Mouse (Mus musculus) spleen, postnatal 4 days (tissue): ENCODE data around the gene Xrra1.

Experiments
- DNase-seq, 2 experiments: peaks; one replicate each; pipeline ENCODE4 v3.0.0; 2022; ENCODE audit warnings: low spot score in 2 of 2

The Xrra1 gene

DNA sequence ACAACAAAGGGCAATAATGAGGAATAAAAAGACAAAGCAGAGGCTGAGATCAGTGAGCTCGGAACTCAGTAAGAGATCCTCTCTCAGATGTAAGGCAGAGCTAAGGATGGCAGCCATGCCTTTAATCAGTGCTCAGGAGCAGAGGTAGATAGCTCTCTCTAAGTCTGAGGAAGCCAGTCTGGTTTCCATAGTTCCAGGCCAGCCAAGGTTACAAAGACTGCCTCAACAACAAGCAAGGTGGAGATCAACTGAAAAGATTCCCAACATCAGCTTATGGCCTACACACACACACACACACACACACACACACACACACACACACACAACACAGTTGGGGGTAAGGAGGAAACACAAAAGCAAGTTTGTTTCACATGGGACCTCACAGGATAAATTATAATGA is 7.8 kb upstream of the Xrra1 start:
- no peak for DNase-seq

- no peak for DNase-seq
Observed at GRCm38 (mm10) chr7:99851618-99852017, 7.3 kb upstream of the Xrra1 start.

DNA sequence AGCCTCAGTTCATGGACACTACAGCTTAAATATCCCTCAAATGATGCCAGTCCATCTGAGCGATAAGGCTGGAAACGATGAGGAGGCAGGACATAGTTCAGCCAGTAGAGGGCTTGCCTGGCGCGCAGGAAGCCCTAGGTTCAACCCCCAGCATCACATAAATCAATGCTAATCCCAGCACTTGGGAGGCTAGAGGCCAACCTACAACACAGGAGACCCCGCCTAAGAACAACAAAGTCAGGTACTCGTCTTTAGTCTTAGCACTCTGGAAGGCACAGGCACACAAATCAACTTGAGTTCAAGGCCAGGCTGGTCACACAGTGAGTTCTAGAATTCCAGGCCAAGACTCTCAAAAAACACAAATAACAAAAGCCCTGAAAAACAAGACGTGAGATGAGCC is 5.6 kb upstream of the Xrra1 start:
- DNase-seq, result no peak

DNA sequence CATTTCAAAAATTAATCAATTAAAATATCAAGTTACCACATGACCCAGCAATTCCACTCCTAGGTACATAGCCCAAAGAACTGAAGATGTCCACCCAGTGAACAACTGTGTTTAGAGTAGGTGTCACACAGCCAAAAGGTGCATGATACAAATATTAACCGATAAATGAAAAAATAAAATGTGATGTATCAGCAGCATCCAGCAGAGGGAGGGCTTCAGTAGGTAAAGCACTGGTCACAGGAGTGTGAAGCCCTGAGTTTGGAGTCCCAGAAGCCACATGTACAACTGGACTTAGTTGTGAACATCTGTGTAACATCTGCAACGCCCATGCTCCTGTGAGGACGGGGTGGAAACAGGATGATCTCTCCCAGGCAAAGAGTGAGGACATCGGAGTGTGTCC is 4.6 kb upstream of the Xrra1 start:
- no peak for DNase-seq

DNA sequence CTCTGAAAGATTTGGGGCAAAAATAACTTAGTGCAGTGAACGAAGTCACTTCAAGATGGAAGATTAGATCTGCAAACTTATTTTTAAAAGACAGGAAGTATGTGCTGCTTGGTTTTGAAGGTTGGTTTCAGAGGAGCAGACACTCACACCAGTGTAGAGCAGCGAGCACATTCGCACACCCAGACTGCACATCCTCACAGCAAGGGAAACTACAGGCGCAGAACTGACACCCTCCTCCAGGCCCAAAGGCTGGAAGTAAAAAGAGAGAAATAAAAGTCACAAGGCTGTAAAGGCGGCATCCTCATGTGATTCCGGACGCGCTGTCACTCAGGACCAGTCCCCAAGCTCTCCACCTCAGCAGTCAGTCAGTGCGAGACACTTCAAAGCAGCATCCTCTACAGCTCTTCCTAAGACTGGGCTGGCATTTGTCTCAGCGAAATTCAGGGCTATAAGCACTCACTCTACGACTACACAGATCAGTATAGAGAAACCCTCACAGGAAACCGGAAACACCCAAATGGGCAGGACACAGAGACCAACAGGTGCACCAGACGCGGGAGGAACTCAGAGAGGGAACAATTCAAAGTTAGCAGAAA is 2.6 kb upstream of the Xrra1 start:
- DNase-seq, result no peak

DNA sequence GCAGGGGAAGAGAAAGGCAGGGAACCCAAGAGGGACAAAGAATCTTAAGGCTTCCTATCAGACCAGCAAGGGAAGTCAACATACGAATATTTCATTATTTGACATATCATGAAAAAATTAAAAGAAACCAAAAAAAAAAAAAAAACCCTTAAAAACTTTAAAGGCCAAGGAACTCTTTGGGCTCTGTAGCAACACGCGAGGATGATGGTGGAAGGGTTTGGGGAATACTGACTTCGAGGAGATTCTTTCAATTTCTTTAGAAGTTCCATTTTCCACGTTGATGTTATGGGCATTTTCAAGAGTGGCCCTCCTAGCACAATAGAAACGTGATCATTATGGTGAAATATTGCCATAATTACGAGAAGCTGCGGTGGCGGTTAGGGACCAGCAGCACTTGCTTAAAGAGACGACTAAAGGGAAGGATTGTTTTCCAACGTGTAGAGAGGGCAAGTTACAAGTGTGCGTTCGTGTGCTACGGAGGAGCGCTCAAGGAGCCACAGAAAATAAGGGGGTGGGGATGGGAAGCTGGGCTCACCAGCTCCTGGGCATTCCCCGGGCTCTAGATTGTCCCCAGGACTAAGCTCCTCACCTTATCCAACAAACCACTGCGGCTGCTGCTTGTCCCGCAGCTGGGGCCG is 622 bp upstream of the Xrra1 start:
- no peak for DNase-seq

DNA sequence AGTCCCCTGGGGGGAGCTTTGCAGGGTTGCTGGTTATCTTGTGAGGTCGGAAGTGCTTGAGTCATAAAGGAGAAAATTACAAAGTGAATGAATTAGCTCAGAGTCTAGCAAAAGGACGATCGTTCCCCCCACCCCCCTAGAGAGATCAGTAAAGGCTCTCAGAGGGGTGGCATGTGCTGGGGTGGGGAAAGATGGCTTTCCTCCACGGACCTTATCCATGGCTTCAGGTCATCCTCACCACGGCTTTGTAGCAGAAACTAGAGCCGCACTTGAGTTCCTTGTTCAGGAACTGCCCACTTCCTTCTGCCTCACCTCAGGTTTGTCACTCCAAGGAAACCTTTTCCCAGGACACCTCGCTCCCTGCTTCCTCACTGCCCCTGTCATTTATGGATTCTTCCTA is 4.4 kb downstream of the Xrra1 start, which contains the start of gene Spcs2:
Gene Spcs2, minus strand, starts transcription at position 101 of the 400 bp plus-strand sequence.
- DNase-seq, result no peak

DNA sequence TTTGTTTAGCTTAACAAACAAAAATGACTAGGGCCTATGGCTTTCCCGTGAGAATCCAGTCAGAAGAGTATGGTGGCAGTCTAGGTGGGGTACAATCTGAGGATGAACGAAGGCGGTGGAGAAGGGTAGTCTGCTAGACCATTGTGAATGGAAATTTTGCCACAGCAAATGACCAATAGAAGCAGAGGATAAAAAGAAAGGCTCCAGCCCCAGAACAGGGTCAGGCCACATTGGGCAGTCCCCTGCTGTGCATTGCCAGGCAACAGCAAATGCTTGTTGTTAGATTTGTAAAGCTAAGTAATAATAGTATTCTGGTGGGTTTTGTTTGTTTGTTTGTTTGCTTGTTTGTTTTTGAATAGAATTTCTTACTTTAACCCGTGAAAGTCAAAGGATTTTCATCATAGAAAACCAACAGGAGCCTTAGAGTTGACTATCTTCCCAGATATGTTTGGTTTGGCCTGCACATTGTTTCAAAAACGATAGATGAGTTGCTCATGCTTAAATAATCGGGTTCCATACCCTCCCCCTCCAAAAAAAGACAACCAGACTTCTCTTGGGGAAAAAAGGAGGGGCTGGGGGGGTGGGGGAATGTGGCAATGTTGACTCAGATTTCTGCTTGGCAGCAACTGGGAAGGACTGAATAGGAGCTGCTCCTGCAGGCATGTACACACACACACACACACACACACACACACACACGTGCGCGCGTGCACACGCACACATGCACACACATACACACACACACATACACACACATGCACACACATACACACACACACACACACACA is 5.5 kb downstream of the Xrra1 start:
- DNase-seq, result no peak

DNA sequence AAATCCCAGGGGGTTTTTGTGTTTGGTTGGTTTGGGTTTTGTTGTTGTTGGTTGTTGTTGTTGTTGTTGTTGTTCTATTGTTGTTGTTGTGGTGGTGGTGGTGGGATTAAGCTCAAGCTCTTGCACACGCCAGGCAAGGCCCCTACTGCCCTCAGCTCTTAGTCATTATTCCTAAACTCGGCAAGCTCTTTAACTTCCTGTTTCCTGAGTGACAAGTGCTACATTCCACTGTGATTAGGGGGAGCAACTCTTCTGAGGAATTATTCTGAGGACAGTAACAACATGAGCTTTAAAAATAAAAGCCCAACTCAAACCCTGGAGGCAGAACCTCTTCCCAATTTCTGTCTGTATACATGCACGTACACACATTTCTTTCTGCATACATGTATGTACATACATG is 6.3 kb downstream of the Xrra1 start:
- no peak for DNase-seq

DNA sequence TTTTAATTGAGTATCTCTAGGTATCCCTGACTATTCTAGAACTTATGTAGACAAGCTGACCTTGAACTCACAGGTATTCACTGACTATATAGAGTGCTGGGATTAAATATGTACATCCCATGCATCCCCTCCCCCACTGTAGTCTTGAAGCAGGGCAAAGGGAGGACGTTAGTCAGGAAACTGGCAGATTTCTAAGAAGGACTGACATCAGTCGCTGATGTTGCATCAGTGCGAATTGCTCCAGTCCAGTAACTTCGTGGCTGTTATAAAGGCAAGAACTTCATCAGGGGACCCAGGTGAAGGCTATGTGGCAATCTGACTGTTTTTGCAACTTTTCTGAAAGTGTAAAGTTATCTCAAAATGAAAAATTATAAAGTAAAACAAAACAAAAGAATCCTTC is 10.4 kb downstream of the Xrra1 start:
- DNase-seq, result no peak

DNA sequence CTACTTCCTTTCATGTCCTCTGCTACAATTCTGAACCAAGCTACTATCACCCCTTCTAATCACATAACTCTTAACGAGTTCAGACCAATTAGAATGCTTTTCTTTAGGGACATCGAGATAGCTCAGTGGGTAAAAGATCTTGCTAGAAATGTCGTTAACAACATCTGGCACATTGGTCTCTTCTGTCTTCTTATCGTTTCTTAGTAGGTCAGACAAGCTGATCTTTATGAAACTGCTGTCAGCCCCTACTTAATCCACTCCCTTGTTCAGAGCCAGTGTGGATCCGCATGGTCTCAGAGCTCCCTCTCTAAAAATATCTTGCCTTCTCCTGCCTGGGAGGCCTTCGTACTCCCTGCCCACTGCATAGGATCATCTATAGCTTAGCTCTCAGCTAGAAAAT is 15.0 kb downstream of the Xrra1 start:
- no peak for DNase-seq

DNA sequence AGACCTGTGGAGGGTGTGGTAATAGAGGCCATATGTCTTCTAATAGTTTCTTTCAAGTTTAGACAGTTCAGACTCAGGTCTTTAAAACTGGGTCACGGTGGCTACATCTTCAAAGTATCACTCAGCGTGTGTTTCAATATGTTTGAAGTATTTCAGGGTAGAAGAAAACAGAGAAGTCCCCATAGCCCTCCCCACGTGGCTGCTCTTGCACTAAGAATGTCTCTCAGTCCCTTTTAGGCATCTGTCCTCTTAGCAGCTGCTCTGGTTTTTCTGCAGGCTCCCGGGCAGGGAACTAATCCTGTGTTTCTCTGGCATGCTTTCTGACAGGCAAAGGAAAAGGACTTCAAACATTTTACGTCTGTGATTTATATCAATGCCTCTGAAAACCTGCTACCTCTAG is 17.0 kb downstream of the Xrra1 start:
- DNase-seq, result no peak

DNA sequence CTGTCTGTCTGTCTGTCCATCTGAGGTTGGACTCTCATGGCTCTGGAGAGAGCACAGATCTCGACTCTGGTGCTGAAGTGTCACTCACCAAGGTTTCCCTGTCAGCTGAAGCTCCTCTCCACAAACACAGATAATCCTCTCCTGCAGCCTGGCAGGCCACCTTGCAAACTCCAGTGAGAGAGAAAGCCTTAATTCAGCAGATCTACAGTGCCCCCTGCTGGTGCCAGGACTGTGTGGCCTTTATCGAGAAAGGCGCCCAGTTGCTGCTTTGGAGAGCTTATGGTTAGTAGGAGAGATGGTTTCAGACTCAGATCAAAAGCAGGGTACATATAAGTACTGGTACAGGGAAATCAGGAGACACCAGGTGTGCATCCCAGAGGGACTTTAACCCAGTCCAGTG is 17.4 kb downstream of the Xrra1 start:
- DNase-seq, result peak; percentile 77 to 92

DNA sequence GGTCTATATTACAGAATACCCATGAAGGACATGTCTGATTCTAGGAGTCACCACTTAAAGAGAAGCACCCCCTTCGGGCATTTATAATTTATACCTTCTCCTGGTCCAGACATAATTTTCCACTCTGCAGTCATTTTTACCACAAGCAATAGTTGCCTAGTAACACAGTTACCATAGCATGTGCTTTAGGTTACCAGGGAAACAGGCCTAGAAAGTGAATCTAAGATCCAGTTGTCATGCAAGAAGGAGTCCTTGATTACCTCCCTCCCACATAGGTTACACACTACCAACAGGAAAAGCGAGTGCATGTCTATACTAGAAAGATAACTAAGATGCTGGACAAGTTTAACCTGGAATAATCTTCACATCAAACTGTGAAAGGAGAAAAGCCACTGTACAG is 19.3 kb downstream of the Xrra1 start:
- DNase-seq, result no peak

GRCm38 (mm10) chr7:99887230-99887735 is 28.4 kb downstream of the Xrra1 start:
- no peak for DNase-seq

- no peak for DNase-seq
Observed at GRCm38 (mm10) chr7:99887743-99888142, 28.8 kb downstream of the Xrra1 start.

DNA sequence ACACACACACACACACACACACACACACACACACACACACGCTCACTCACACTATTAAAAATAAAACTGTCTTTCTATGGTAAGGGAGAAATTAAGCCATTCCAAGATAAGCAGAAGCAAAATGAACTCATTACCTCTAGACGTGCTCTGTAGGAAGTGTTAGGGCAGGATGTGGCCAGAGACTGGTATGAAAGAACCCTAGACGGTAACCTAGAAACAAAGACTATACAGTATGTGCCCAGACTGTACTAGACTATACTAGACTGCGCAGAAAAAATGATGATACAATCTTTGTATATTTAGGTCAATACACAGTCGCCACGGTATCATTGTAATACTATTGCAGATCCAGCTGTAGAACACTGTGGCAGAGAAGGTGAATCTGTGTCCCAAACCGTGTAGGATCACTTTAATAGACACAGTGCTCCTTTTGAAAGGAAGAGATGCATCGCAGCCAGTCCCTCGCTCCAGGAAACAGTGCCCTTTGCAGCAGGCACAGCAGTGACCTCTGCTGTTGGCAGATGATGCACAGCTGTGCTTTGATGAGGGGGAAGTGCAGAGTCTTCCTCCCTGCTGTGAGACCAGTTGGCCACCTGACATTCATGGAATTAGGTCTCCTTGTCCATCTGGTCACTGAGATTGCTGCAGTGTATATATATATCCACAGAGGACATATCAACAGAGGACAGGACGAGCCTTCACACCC is 30.4 kb downstream of the Xrra1 start:
- DNase-seq, result peak in 1 of 2 experiments; percentile 27

GRCm38 (mm10) chr7:99890168-99890755 is 31.3 kb downstream of the Xrra1 start:
- no peak for DNase-seq

DNA sequence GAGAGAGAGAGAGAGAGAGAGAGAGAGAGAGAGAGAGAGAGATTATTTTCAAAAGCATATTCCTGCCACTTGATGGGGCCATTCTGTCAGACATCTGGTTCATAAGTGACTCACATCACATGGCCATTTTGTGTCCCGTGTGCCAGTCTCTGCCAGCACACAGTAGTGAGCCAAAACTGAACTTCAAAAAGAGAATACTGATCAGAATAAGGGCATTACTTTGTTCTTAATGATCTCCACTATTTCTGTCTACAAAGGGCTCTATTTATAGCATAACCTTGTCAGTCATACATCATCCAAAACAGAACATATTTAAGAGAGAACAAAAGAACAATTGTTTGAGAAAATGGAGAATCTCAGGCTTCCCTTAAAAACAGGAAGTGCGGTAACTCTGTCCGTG is 32.6 kb downstream of the Xrra1 start:
- no peak for DNase-seq

DNA sequence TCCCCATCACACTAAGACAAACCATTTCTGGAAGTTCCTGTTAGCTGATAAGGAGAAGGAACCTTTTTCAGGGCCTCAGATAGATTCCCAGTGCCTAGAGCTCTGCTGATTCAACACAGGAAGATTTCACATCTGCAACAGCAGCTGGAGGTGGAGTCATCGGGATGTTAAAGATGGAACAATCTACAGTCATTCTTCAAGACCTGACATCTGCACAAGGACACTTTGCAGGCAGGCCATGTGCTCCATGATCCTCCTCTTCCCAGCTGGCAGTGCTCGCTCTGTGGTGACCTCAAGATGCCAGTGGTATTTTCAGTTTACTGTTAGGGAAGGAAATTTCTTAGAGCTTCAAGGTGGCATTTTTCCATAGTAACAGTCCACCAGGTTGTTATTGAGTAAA is 33.4 kb downstream of the Xrra1 start:
- no peak for DNase-seq

DNA sequence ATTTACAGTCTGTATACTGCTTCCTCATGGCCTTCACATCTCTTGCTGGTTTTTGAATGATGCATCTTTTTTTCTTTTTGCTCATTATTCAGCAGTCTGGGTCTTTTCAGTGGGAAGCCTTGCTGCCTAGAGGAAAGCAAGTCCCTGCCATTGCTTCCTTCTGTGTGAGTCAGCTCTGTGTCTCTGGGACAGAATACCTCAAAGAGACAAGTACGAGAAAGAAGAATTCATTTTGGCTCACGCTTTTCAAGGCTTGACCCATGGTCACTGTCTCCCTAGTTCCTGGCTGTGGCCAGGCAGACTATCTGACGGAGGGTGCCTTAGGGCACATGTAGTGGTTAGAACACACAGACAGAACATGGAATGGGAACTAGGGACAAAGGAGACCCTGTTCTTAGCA is 35.1 kb downstream of the Xrra1 start:
- DNase-seq, result no peak

GRCm38 (mm10) chr7:99894478-99894877 is 35.6 kb downstream of the Xrra1 start:
- DNase-seq, result no peak
